Mouse (Mus musculus) heart, postnatal 14 days (tissue): ENCODE results near the gene Abcb9. TPM values are rescaled to one million over a fixed set of nuclear protein-coding genes. Genes with fewer than 3 reads are reported as not detected.

Experiments used
- DNase-seq, 2 experiments: peaks; one replicate each; pipeline ENCODE4 v3.0.0; 2021 to 2022
- intact Hi-C: fragments of 180-260 bp; cut with DNase I; formaldehyde crosslinking; loops from one replicate; pipeline ENCODE4 v1.15.1; 2025
- total RNA-seq, 2 experiments: library from RNA; stranded (reverse); gene quantifications; 2 replicates each; pipeline ENCODE4 v1.2.3; 2021

Gene Abcb9
- total RNA-seq, 2 experiments from 2014 or later: 7.8 to 9.9 TPM

DNA sequence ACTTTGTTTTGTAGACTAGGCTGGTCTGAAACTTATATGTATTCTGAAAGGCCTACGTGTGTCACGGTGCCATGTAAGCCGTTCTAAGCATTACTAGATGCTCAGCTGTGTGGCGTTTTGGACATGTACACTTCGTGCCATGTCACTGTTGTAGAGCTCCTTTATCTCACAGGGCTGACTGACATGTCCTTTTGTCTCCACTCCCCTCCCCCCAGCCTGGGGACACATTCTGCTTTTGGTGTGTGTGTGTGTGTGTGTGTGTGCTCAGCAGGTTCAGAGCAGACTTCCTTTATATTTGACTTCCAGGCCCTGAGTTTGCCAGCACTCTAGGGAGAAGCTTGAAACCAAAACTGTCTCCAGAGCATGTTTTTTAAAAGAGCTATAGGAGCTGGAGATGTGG lies 58.8 kb downstream of the Abcb9 start:
- no peak for DNase-seq
- intact Hi-C loops: no loop called here

DNA sequence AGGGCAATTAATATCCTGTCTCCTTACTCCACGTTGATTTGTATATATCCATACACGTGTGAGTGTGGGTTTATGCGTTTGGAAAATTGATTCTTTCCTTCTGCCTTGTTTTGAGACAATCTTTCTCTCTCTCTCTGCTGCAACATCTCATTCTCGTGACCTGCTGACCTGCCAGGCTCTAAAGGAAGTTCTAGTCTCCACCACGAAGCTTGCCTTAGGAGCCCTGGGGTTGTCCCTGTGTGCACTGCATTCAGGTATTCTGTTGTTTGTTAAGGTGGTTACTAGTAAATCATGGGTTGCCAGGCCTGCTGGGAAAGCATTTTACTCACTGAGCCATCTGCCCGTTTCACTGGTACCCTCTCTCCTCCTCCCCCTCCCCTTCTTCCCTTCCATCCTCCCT lies 59.3 kb downstream of the Abcb9 start:
- no peak for DNase-seq
- intact Hi-C loops: no loop called here

- intact Hi-C loops: no loop called here
- no peak for DNase-seq
Observed at GRCm38 (mm10) chr5:124035806-124036205, 59.8 kb downstream of the Abcb9 start.

GRCm38 (mm10) chr5:124035406-124035805 lies 60.2 kb downstream of the Abcb9 start:
- no peak for DNase-seq
- intact Hi-C loops: no loop called here

- intact Hi-C loops: no loop called here
- DNase-seq: no peak
Observed at GRCm38 (mm10) chr5:124034471-124034870, 61.1 kb downstream of the Abcb9 start.

- intact Hi-C loops: no loop called here
- DNase-seq: peak; percentile 94 to 95
Observed at GRCm38 (mm10) chr5:124032001-124032508, 63.5 kb downstream of the Abcb9 start, which contains the start of gene Vps37b. Gene Vps37b, minus strand, starts transcription at chr5:124032270.

DNA sequence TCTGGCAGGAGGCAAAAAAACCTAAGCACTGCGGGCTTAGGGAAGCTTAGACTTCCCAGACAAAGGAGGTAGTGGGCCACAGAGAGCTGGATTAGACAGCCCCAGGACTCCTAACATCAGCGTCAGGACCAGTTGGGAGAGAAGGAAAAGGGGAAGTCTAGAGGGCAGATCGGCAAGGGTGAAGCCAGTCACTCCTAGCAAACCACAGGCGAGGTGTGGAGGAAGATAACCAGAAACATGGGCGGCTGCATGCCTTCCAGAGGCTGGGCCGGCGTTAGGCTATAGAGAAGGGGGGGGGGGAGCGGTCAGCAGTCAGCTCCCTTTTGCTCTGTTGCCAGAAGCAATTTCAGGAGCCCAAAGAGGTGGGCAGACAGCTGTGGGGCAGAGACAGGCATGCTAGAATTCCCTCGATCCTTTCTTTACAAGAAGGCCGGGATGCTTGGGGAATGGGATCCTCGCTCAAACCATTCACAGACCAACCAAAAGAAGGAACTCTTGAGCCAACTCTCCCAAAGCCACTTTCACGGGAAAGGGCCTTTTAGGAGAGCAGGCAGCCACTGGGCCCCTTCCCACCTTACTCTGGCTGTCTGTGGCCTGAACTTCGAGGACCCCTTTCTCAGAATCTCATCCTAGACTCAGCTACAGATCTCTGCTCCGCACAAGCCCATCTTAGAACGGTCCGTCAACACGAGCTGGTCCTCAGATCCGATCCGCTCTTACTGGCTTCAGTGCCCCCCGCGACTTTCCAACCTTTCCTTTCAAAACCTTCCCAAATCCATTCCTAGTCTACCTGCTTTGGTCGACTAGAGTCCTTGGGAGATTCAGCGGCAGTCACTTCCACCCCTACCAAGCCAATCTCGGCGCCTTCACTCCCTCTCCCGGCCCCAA lies 64.3 kb downstream of the Abcb9 start:
- intact Hi-C loops: loop anchor here (2.0 kb wide), 1 partner anchor 19 kb away; no protein-coding TSS in a partner anchor
- no peak for DNase-seq

DNA sequence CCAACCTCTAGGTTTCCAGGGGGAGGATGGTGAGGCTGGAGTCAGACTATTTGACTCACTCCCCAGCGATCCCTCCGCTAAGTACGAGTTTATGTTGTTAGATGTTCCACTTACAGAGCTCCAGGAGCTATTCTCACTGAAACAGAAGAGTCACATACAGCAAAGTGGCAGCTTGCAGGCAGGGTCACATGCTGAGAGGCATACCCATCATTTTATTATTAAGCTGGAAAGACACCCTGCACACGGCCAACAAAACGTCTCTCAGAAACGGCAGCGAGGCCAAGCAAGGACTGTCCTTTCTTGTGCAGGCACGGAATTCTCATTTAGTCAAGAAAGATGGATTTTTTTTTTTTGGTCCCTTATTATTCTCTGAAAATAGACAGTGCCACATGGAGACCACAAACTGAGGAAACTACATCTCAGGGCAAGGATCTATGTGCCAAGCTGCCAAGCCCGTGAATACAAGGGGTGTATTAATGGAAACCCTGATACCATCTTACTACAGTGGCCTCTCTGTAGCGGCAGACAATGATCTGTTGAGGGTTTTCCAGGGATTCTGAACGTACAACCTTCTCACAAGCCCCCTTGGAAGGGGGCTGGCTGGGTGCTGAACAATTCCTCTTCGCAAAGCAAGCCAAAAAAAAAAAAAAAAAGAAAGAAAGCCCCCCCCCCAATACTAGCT lies 65.1 kb downstream of the Abcb9 start:
- DNase-seq: no peak
- intact Hi-C loops: loop anchor here (2.0 kb wide), 1 partner anchor 18 kb away; no protein-coding TSS in a partner anchor

- intact Hi-C loops: loop anchor here (2.0 kb wide), 1 partner anchor 17 kb away; no protein-coding TSS in a partner anchor
- DNase-seq: no peak
Observed at GRCm38 (mm10) chr5:124029220-124030035, 66.2 kb downstream of the Abcb9 start.

- intact Hi-C loops: no loop called here
- no peak for DNase-seq
Observed at GRCm38 (mm10) chr5:124028680-124029079, 66.9 kb downstream of the Abcb9 start.

GRCm38 (mm10) chr5:124027702-124028470 lies 67.7 kb downstream of the Abcb9 start:
- DNase-seq: no peak
- intact Hi-C loops: no loop called here

DNA sequence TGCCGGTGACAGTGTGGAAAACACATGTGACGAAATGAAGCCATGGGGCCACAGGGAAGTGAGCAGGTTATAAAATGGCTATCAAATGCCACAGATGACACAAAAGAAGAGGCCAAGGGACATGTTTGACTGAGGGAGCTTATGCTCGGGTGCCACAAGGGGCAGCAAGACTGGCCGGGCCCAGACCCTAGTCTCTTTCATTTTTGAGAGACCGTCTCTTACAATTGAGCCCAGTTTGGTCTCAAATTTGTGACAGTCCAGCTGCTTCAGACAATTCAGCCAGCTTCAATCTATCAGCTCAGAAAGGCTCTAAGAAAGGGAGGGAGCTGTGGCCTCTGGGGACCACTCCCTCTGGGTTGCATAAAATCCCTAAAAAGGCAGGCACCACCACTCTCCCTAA lies 69.0 kb downstream of the Abcb9 start:
- DNase-seq: no peak
- intact Hi-C loops: no loop called here

GRCm38 (mm10) chr5:124025587-124026441 lies 69.8 kb downstream of the Abcb9 start:
- DNase-seq: peak; percentile 55 to 60
- intact Hi-C loops: no loop called here

- intact Hi-C loops: no loop called here
- DNase-seq: no peak
Observed at GRCm38 (mm10) chr5:124025146-124025545, 70.5 kb downstream of the Abcb9 start.

DNA sequence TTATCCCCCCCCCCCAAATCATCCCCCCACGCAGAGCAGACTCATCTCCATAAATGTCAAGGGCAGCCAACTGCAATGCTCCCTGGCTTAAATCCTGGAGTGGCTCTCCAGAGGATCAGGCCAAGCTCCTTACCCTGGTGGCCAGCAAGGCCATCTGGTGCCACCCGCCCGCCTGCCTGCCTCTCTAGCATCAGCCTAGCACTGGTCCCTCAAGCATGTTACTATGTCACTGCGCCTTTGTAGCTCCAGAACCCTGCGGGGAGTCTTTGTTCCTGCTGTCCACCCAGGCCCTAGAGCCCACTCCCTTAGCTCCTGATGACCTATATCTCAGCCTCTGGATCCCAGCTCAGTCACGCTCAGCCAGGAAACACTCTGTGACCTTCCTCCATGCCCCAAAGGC lies 70.9 kb downstream of the Abcb9 start:
- DNase-seq: no peak
- intact Hi-C loops: no loop called here

- DNase-seq: no peak
- intact Hi-C loops: no loop called here
Observed at GRCm38 (mm10) chr5:124022365-124022764, 73.2 kb downstream of the Abcb9 start.

GRCm38 (mm10) chr5:124021701-124022100 lies 73.9 kb downstream of the Abcb9 start:
- no peak for DNase-seq
- intact Hi-C loops: no loop called here

DNA sequence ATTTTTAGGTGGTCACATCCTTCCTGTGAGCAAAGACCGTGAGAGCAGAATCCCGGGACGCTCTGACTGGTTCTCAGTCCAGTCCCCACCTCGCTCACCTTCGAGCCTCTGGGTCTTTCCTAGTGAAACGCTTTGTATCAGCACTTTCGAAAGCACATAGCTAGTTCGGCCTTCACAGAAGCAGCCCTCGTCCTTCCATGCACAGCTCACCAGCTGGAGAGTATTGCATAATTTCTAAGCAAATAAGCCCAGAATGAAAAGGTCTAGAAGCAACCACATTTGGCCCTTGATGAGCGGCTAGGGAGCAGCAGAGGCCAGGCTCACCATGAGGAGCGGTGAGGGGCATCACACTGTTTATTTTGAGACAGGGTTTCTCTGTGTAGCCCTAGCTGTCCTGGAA lies 74.5 kb downstream of the Abcb9 start:
- DNase-seq: no peak

More for the DNA sequence above, 74.5 kb downstream of the Abcb9 start:
- intact Hi-C loops: no loop called here
